Mouse (Mus musculus) left cerebral cortex, postnatal 10 days (tissue): Measurements from ENCODE around the gene Zscan4-ps1. TPM values are rescaled to one million over a fixed set of nuclear protein-coding genes. Genes with fewer than 3 reads are reported as not detected.
"Not testable (repeated sequence)": the region's sequence is repeated elsewhere in the genome, so short reads cannot be mapped to it uniquely, and the experiment has no call there.

Source experiments
- DNase-seq, 2 experiments: peaks; one replicate each; pipeline ENCODE4 v3.0.0; 2021 to 2022; ENCODE audit warnings: low spot score in 2 of 2, mixed read lengths in 1 of 2; ENCODE audit errors: extremely low spot score in 1 of 2
- intact Hi-C: fragments of 180-260 bp; cut with DNase I; formaldehyde crosslinking; loops from one replicate; pipeline ENCODE4 v1.15.1; 2025
- total RNA-seq, 2 experiments: library from RNA; stranded (reverse); gene quantifications; 2 replicates each; pipeline ENCODE4 v1.2.3; 2021

The Zscan4-ps1 gene
- not detected for total RNA-seq

GRCm38 (mm10) chr7:11069591-11069990 lies at the start of gene Zscan4-ps1:
Gene Zscan4-ps1 (minus strand): TSS chr7:11069691.
- intact Hi-C loops, DNase-seq: not testable (repeated sequence)

Other genes with a start within 250 kb of the Zscan4-ps1 start
- not detected for gene Zscan4b, start 164.6 kb downstream of the Zscan4-ps1 start, total RNA-seq
- gene Zscan4c, start 63.9 kb downstream of the Zscan4-ps1 start, total RNA-seq: not detected
- gene Zscan4d, start 96.5 kb upstream of the Zscan4-ps1 start, total RNA-seq: not detected
- not detected for gene Zscan4e, start 241.0 kb upstream of the Zscan4-ps1 start, total RNA-seq